Mouse (Mus musculus): ENCODE data around the gene Ccdc121.

DNA sequence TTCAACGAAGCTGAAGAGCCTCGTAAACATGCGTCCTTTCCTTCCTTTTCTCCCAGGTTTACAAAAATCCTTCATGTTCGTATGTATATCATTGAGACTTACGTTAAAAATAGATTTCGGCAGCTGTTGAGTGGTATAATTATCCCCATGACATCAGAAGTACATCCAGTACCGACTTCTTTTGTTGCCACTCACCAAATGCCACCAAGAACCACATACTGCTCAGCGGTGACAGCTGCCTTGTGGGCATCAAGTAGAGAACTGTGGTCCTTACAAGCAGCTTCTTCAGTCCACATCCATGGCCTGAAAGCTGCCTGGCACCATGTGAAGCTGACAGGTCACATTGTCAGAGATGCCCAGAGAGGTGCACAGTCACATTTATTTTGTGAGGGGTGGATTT, 38.7 kb upstream of the Ccdc121 start:
- TF ChIP-seq HCFC1 (IDR thresholded peaks at IDR 0.05; ENCODE audit: borderline replicate concordance, insufficient read depth, low read length) (no peak), MAFK (IDR thresholded peaks at IDR 0.05; ENCODE audit: insufficient read depth, low read depth, low read length) (no peak), CHD2 (IDR thresholded peaks at IDR 0.05; ENCODE audit: low read depth, low read length) (no peak), ZC3H11A (IDR thresholded peaks at IDR 0.05; ENCODE audit: borderline replicate concordance, low read depth, low read length) (no peak)
